Mouse (Mus musculus) erythroblast, embryonic 14.5 days (primary cell): Measurements from ENCODE around the gene Tgm2.

Experiments
- GATA1 ChIP-seq: IDR thresholded peaks from 2 replicates; pipeline ENCODE4 v1.6.1; 2012; ENCODE audit warnings: low read length, inconsistent platforms, mixed read lengths
- TAL1 ChIP-seq: IDR thresholded peaks from 3 replicates; pipeline ENCODE4 v1.6.1; 2012; ENCODE audit warnings: low read length, inconsistent platforms, mixed read lengths

- no peak for TF ChIP-seq TAL1
- no peak for TF ChIP-seq GATA1
Observed at GRCm38 (mm10) chr2:158142981-158143380, 3.3 kb downstream of the Tgm2 start.
